31 mouse cellular contexts compared by ENCODE assay signal in the genomic region with DNA sequence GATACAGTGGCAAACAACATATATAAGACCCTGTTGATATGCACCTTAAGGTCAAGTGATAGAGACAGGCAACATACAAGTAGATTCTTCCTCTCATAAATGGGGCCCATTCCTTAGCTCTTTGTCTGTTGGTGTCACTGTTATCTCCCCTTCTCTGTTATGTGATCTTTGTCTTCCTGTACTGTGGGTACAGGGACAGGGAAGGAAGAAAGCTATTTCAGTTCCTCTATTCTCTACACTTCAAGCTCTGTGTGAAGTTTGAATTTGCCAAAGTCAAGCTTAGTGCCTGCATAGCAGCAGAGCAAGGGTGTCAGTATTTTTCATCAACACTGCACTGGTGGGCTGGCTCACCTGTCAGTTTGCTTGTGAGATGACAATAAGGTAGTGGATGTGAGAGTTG. TPM values are rescaled to one million over a fixed set of nuclear protein-coding genes. Genes with fewer than 3 reads are reported as not detected.
DNase-seq lines count a peak whose midpoint lies in the region; ATAC-seq lines count a peak whose summit lies in the region.
"Had no signal": no experiment of that assay in that cellular context is flagged by ENCODE, and none has a peak within 500 bp of the region (broad histone marks: within the 10 kb centered on the region; RNA-seq: fewer than 3 reads in every experiment).

No protein-coding gene starts in this region.

- no peak for ATAC-seq in CD4-positive, CD25-positive, alpha-beta regulatory T cell, adult 4 months
- ATAC-seq: hindbrain, postnatal 0 days; intestine, postnatal 0 days; lung, postnatal 0 days had no signal

- DNase-seq in CD4-positive, CD25-positive, alpha-beta regulatory T cell, adult 2 months (ENCODE audit: low read depth, low spot score): peak; percentile 8
- DNase-seq in thymus, postnatal 0 days (ENCODE audit: low spot score): peak; percentile 20
- DNase-seq in thymus, adult 18-20 months: no peak
- peak; percentile 20 for DNase-seq in induced T-regulatory cell, adult 2 months (ENCODE audit: low read depth)
- peak; percentile 20 for DNase-seq in thymus, postnatal 4 days
- DNase-seq in urinary bladder, adult 18-20 months (ENCODE audit: low spot score in 2 of 2): no peak
- no peak for DNase-seq in spleen, adult 18-20 months
- DNase-seq: adrenal gland, adult 8-10 months; cerebellum, adult 8-10 months; cerebellum, postnatal 25 days; gastrocnemius, postnatal 10 days; kidney, postnatal 25 days; left cerebral cortex, postnatal 4 days; liver, embryonic 13.5 days; lung, adult 18-20 months; lung, postnatal 4 days; midbrain, embryonic 14.5 days; right cerebral cortex, adult 18-20 months; right cerebral cortex, postnatal 4 days had no signal

RNA-seq across cellular contexts. Expression of gene Sh2d1a, which starts 1.7 kb away (rescaled TPM):
- 100 to 1,000 TPM; 278 to 333 TPM for polyA plus RNA-seq in CD4-positive, CD25-positive, alpha-beta regulatory T cell, adult 4 months (2017; shearing (Covaris generic))
- polyA plus RNA-seq in thymus, postnatal 0 days (2015; fragmentation: Nextera tagmentation; extraction: Ambion mirVana): 401 and 414 TPM in 2 replicates
- polyA plus RNA-seq: gonadal fat pad, adult 2 months; heart, embryonic 14.5 days; liver, embryonic 13.5 days; lung, postnatal 0 days had no signal

RNA-seq across cellular contexts. Expression of gene Tex13c2, which starts 11.0 kb away (rescaled TPM):
- under 1 TPM in 1 of 2 experiments, not detected in 1; 0.52 TPM for polyA plus RNA-seq in CD4-positive, CD25-positive, alpha-beta regulatory T cell, adult 4 months (2017; shearing (Covaris generic))
- polyA plus RNA-seq in thymus, postnatal 0 days (2015; fragmentation: Nextera tagmentation; extraction: Ambion mirVana): 0.06 TPM in 1 of 2 replicates, not detected in the other
- polyA plus RNA-seq: embryonic facial prominence, embryonic 12.5 days; gonadal fat pad, adult 2 months; heart, embryonic 14.5 days; hindbrain, embryonic 12.5 days; hindbrain, postnatal 0 days; intestine, postnatal 0 days; kidney, embryonic 15.5 days; limb, embryonic 14.5 days; liver, embryonic 13.5 days; lung, postnatal 0 days; neural tube, embryonic 11.5 days; urinary bladder, adult 2 months had no signal

Comparison
In these comparisons a context has a peak if more than half of its experiments do, and no peak if none do; other contexts are left out.
1. DNase-seq: peak in CD4-positive, CD25-positive, alpha-beta regulatory T cell, adult 2 months (single experiment), thymus, postnatal 0 days (single experiment), induced T-regulatory cell, adult 2 months (single experiment) and thymus, postnatal 4 days (single experiment); none in thymus, adult 18-20 months (0 of 2), urinary bladder, adult 18-20 months (0 of 2) and spleen, adult 18-20 months (0 of 2).